Mouse (Mus musculus): Measurements from ENCODE around the gene Zfp454.
A peak's percentile ranks its signal among the peaks of the same experiment; 100 is the strongest.

The Zfp454 gene

GRCm38 (mm10) chr11:50841023-50841735, 46.3 kb downstream of the Zfp454 start, which contains the start of gene Zfp879:
Gene Zfp879, minus strand, starts transcription at chr11:50841552.
- DNase-seq: peak; percentile 92 to 95

- no peak for DNase-seq
These were observed 51.7 kb downstream of the Zfp454 start for GRCm38 (mm10) chr11:50835727-50836126.

GRCm38 (mm10) chr11:50827010-50827953, 60.2 kb downstream of the Zfp454 start, which contains the start of gene Zfp354c:
Gene Zfp354c, minus strand, starts transcription at chr11:50827724.
- peak; percentile 85 to 89 for DNase-seq

- no peak for DNase-seq
These were observed 61.2 kb downstream of the Zfp454 start for GRCm38 (mm10) chr11:50826214-50826613.

Measured in lung, adult 18-20 months (tissue).